Mouse (Mus musculus): Measurements from ENCODE around the gene Myom1.

The Myom1 gene

DNA sequence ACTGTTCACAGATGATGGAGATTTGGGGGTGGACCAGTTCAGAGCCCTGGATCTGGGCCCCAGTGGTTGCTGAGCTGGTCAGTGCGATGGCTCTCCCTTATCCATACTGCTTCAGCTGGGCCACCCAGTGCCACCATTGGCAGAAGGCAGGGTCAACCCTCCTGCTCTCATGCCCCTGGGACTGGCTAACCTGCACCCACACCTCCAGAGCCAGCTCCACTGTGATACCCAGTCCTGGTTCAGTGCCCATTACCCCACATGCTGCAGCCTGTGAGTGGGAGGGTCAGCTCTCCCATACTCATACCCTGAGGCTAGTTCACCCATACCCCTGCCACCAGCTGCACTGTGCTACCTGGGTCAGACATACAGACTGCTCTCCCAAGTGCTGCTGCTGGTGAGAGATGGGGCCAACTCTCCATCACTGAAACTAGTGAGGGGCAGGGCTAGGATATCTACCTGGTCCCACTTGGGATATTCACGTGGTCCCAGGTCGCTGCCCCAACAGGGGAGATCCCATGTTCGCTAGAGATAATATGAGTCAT, 15.1 kb downstream of the Myom1 start:
- DNase-seq (ENCODE audit: low read depth) = no peak

DNA sequence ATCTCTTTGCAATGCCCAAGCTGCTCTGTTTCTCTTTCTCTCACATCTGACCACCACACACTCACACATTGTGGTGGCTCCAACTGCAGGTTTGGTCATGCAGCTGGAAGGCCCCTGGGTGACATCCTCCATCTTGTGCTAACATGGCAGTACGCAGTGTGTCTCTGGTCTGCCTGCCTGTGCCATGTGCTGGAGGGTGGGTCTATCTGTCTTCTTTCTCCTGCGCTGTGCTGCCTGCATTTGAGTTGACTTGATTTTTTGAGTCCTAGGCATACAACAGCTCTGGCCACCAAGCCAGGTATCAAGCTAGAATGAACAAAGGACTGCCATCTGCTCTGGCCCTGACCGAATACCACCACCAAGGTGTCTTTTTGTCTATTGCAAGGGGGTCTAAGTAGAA, 15.7 kb downstream of the Myom1 start:
- DNase-seq (ENCODE audit: low read depth) = no peak

GRCm38 (mm10) chr17:71018616-71019308, 16.3 kb downstream of the Myom1 start:
- DNase-seq (ENCODE audit: low read depth) = no peak

DNA sequence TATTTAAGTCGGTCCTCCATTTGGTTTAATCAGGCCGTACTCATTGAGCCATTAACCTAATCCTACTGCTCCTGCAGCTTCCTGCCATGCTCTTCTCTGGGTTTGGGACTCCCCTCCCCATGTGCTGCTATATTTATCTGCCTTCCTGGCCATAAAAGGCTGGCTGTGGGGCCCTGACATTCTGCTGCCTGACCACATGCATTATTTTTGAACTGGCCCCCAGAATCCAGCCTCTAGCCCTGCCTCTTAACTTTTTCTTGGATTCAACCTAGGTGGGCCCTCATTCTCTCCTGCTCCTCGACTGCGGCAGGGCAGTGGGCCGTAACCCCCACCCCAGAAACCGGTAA, 16.8 kb downstream of the Myom1 start:
- DNase-seq (ENCODE audit: low read depth) = no peak

DNA sequence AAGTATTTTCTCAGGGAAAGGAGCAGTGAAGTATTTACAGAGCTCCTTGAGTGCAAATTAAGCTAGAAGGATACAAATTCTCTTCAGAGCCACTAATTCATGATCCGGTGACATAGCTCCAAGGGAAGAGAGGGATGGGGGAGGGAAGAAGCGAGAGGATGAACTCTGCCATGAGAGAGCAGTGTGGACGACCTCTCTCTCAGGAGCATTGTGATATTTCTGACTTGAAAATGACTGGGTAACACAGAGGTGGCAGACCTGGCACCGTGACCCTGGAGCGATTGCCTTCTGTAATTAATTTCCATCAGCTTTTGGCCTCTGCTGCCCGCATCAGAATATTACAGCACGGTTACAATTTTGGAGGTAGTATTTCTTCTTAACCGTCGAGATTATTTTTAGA, 17.4 kb downstream of the Myom1 start:
- DNase-seq (ENCODE audit: low read depth) = no peak

GRCm38 (mm10) chr17:71022841-71023240, 20.4 kb downstream of the Myom1 start:
- no peak for DNase-seq (ENCODE audit: low read depth)

GRCm38 (mm10) chr17:71024071-71024470, 21.6 kb downstream of the Myom1 start:
- DNase-seq (ENCODE audit: low read depth) = no peak

GRCm38 (mm10) chr17:71025922-71026321, 23.5 kb downstream of the Myom1 start:
- no peak for DNase-seq (ENCODE audit: low read depth)

- no peak for DNase-seq (ENCODE audit: low read depth)
Observed at GRCm38 (mm10) chr17:71027186-71027585, 24.8 kb downstream of the Myom1 start.

GRCm38 (mm10) chr17:71032719-71033118, 30.3 kb downstream of the Myom1 start:
- DNase-seq (ENCODE audit: low read depth) = no peak

DNA sequence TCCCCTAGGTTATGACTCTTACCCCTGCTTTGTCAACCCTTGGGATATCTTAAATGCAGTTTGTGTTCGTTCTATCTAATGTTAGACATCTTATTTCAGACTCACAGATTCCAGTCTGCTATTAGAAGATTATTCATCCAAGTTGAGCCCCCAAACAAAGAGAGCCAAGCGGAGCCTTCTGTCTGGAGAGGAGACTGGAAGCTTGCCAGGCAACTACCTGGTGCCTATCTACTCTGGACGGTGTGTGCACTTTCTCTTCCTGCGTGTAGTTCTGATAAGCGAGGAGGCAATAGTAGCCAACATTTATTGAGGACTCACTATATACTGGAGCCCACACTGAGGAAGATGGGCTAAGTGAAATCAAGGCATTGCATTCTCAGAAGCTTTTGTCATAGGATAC, 32.0 kb downstream of the Myom1 start:
- DNase-seq (ENCODE audit: low read depth) = no peak

DNA sequence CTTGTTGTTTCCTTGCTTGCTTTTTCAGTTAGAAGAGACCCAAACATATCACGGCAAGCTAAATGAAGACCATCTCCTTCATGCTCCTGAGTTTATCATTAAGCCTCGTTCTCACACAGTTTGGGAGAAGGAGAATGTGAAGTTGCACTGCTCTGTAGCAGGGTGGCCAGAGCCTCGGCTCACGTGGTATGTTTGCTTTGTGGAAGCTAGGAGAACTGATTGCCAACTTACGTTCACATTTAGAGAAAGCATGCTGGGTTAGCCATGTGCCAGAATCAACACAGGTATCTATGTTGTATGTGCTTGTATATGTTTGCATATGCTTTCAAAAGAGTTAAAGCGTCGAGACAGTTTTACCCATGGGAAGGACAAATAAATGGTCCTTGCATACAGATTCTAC, 34.8 kb downstream of the Myom1 start:
- DNase-seq (ENCODE audit: low read depth) = no peak

GRCm38 (mm10) chr17:71038812-71039211, 36.4 kb downstream of the Myom1 start:
- DNase-seq (ENCODE audit: low read depth) = no peak

- DNase-seq (ENCODE audit: low read depth) = no peak
Observed at GRCm38 (mm10) chr17:71039851-71040581, 37.6 kb downstream of the Myom1 start.

GRCm38 (mm10) chr17:71040582-71040880, 38.1 kb downstream of the Myom1 start:
- DNase-seq (ENCODE audit: low read depth) = peak; percentile 96

DNA sequence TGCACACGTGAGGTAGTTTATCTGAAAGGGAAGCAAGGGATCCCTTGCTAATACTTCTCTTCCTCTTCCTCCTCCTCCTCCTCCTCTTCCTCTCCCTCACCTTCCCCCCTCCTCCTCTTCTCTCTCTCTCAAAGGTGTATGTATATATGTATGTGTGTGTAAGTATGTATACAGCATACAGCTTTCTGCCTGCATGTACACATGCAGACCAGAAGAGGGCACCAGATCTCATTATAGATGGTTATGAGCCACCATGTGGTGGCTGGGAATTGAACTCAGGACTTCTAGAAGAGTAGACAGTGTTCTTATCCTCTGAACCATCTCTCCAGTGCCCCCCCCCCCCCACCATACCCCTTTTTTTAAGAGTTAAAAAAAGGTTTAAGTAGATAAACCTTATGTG, 40.2 kb downstream of the Myom1 start:
- DNase-seq (ENCODE audit: low read depth) = peak; percentile 34

- DNase-seq (ENCODE audit: low read depth) = no peak
Observed at GRCm38 (mm10) chr17:71045591-71045990, 43.2 kb downstream of the Myom1 start.

DNA sequence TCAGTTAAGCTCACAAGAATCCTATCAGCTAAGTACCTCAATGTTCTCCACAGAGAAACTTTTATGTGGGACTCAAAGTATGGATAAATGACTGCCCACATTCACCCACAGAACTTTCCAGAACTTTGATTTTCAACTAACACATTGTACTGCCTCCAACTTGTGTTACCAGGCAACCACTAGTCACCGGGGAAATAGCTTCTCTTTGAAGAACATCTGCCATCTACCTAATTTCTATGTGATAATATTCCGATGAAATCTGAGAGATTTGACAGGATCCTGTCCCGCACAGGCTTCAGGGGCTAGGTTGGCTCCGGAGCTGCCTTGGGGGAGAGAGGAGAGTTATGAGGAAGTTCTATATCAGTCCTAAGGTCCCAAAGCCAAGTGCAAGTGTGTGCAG, 44.4 kb downstream of the Myom1 start:
- DNase-seq (ENCODE audit: low read depth) = no peak

DNA sequence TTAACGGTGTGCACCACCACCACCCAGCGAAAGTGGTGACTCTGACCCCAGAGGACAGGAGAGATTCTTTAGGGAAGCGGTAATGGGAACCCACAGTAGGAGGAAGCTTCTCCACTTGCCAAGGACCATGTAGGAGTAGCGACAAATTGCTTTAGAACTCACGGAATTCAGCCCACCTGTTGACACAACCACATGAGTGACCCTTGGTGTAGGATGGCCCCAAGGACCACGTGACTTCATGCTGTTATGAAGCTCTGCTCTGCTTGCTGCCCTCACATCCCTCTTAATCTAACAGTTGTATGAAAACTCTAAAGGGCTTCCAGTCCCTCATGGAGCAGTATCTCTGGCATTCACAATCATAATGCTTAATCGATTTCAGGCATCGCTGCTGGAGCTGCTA, 46.9 kb downstream of the Myom1 start:
- no peak for DNase-seq (ENCODE audit: low read depth)

GRCm38 (mm10) chr17:71053134-71053708, 50.8 kb downstream of the Myom1 start:
- DNase-seq (ENCODE audit: low read depth) = no peak

GRCm38 (mm10) chr17:71055203-71055894, 52.9 kb downstream of the Myom1 start:
- no peak for DNase-seq (ENCODE audit: low read depth)

GRCm38 (mm10) chr17:71056405-71056804, 54.0 kb downstream of the Myom1 start:
- peak; percentile 79 for DNase-seq (ENCODE audit: low read depth)

GRCm38 (mm10) chr17:71057758-71058157, 55.3 kb downstream of the Myom1 start:
- DNase-seq (ENCODE audit: low read depth) = no peak

Measured in 416B (cell line).